Mouse (Mus musculus) midbrain, embryonic 10.5 days (tissue): ENCODE measurements around the gene Il2rg. TPM values are rescaled to one million over a fixed set of nuclear protein-coding genes. Genes with fewer than 3 reads are reported as not detected.

Experiments used
- DNase-seq: peaks from one replicate; pipeline ENCODE4 v3.0.0-alpha.2; 2017; ENCODE audit warnings: low spot score
- H3K27ac ChIP-seq: fragments of 300-500 bp; sonication (generic); replicated peaks from 2 replicates; pipeline ENCODE4 v1.5.1; 2016; ENCODE audit warnings: mild to moderate bottlenecking
- H3K27me3 ChIP-seq: fragments of 300-500 bp; sonication (generic); 2 replicates; pipeline ENCODE4 v1.6.1; 2016; ENCODE audit warnings: low read depth, mild to moderate bottlenecking; ENCODE audit not compliant: poor library complexity, severe bottlenecking
- H3K36me3 ChIP-seq: fragments of 300-500 bp; sonication (generic); 2 replicates; pipeline ENCODE4 v1.6.1; 2016; ENCODE audit warnings: mild to moderate bottlenecking, moderate library complexity
- H3K4me1 ChIP-seq: fragments of 300-500 bp; sonication (generic); 2 replicates; pipeline ENCODE4 v1.6.1; 2016
- H3K4me3 ChIP-seq: fragments of 300-500 bp; sonication (generic); 2 replicates; pipeline ENCODE4 v1.5.1; 2016; ENCODE audit warnings: mild to moderate bottlenecking, moderate library complexity
- H3K9me3 ChIP-seq: fragments of 300-500 bp; sonication (generic); replicated peaks from 2 replicates; pipeline ENCODE4 v1.6.1; 2016; ENCODE audit warnings: mild to moderate bottlenecking
- WGBS: fragments of 180-500 bp; shearing (Covaris S2); methylation state at CpG from one replicate; pipeline ENCODE4 v1.1.7; 2016; 5-methylcytosine and 5-hydroxymethylcytosine counted together
- polyA plus RNA-seq: library from polyadenylated mRNA; unstranded; fragments of >200 nt; fragmentation: Nextera tagmentation; extraction: Ambion mirVana; gene quantifications from 2 replicates; pipeline ENCODE4 v1.2.1, GENCODE M21; 2016

Il2rg gene
- polyA plus RNA-seq, 1 experiment from 2014 or later: 3.0 TPM

GRCm38 (mm10) chrX:101253952-101254729, 13.9 kb downstream of the Il2rg start, which contains the start of gene Foxo4:
Gene Foxo4, plus strand, starts transcription at chrX:101254528.
- peak within 1 kb of the TSS; percentile 82 for H3K27ac ChIP-seq
- WGBS: 24% methylated on average over 46 of the region's 47 CpGs

GRCm38 (mm10) chrX:101245011-101245410, 23.0 kb downstream of the Il2rg start:
- WGBS: 39% methylated on average over 1 of the region's 1 CpGs
- H3K4me1 ChIP-seq: no peaks in the 10 kb centered on the region

More at GRCm38 (mm10) chrX:101253952-101254729, 13.9 kb downstream of the Il2rg start, which contains the start of gene Foxo4:
- no peaks in the 10 kb centered on the region for H3K9me3 ChIP-seq
- peaks cover 32% of the 10 kb centered on the region for H3K27me3 ChIP-seq
- H3K4me1 ChIP-seq: peaks cover 11% of the 10 kb centered on the region
- peaks cover 9% of the 10 kb centered on the region for H3K36me3 ChIP-seq
- peak within 1 kb of the TSS; percentile 64 for H3K4me3 ChIP-seq
- peak; percentile 82 for DNase-seq

DNA sequence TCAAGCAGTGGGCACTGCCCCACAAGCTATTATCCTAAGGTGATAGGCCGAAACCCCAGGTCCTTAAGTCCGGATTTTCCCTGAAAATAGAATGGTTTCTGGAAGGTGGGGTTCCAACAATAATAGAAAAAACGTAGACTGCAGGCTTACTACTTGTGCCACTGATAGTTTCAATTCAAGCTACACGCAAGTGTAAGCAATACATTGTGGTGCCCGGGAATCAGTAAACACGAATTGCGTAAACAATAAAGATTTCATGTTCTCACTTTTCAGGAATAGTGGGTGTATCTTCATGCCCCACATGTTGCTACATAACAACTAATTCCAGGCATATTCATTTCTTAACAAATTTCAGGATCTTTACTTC, 45.3 kb downstream of the Il2rg start:
- H3K9me3 ChIP-seq: no peaks in the 10 kb centered on the region
- H3K27ac ChIP-seq: peak overlapping the region; percentile 76
- H3K4me1 ChIP-seq: peaks cover 6% of the 10 kb centered on the region
- WGBS: 30% methylated on average over 7 of the region's 7 CpGs
- DNase-seq: no peak
- H3K36me3 ChIP-seq: peaks cover 15% of the 10 kb centered on the region
- peak overlapping the region; percentile 66 for H3K4me3 ChIP-seq
- H3K27me3 ChIP-seq: peaks cover 76% of the 10 kb centered on the region

More at GRCm38 (mm10) chrX:101245011-101245410, 23.0 kb downstream of the Il2rg start:
- no peak for DNase-seq
- no peaks in the 10 kb centered on the region for H3K36me3 ChIP-seq
- H3K27me3 ChIP-seq: peaks cover 37% of the 10 kb centered on the region
- H3K9me3 ChIP-seq: no peaks in the 10 kb centered on the region
- no peak overlapping the region for H3K4me3 ChIP-seq
- H3K27ac ChIP-seq: no peak overlapping the region

- Histone ChIP-seq H3K36me3 (peaks cover 15% of the 10 kb centered on the region), H3K27me3 (peaks cover 77% of the 10 kb centered on the region), H3K4me1 (peaks cover 6% of the 10 kb centered on the region), H3K27ac (peak within 1 kb of the TSS; percentile 89), H3K9me3 (no peaks in the 10 kb centered on the region), H3K4me3 (peak within 1 kb of the TSS; percentile 66)
- DNase-seq: peak; percentile 85
- 21% methylated on average over 52 of the region's 55 CpGs for WGBS
Observed at GRCm38 (mm10) chrX:101221834-101222795, 45.9 kb downstream of the Il2rg start, which contains the start of gene Snx12. Gene Snx12, minus strand, starts transcription at chrX:101222563.

Other genes with a start within 250 kb of the Il2rg start
- not detected in 2 replicates for gene Tex11, start 208.6 kb downstream of the Il2rg start, polyA plus RNA-seq
- 0.50 and 0.86 TPM in 2 replicates for gene Slc7a3, start 182.2 kb downstream of the Il2rg start, polyA plus RNA-seq
- gene Snx12, start 45.7 kb downstream of the Il2rg start, polyA plus RNA-seq: 63.8 and 68.5 TPM in 2 replicates
- 1.1 and 1.7 TPM in 2 replicates for gene Foxo4, start 13.7 kb downstream of the Il2rg start, polyA plus RNA-seq
- gene Gm614, start 4.3 kb downstream of the Il2rg start, polyA plus RNA-seq: not detected in 2 replicates
- not detected in 2 replicates for gene Gm20489, start 768 bp upstream of the Il2rg start, polyA plus RNA-seq
- gene Med12, start 5.8 kb upstream of the Il2rg start, polyA plus RNA-seq: 30.8 and 39.4 TPM in 2 replicates
- 7.8 and 15.6 TPM in 2 replicates for gene Nlgn3, start 30.9 kb upstream of the Il2rg start, polyA plus RNA-seq
- not detected in 2 replicates for gene Gjb1, start 108.1 kb upstream of the Il2rg start, polyA plus RNA-seq
- 16.6 and 22.3 TPM in 2 replicates for gene Zmym3, start 152.6 kb upstream of the Il2rg start, polyA plus RNA-seq
- 618 and 658 TPM in 2 replicates for gene Nono, start 161.1 kb upstream of the Il2rg start, polyA plus RNA-seq
- 2.3 and 2.7 TPM in 2 replicates for gene Itgb1bp2, start 180.8 kb upstream of the Il2rg start, polyA plus RNA-seq